Mouse (Mus musculus) lung, postnatal 4 days (tissue): ENCODE measurements around the gene Limd2.

Experiments used
- DNase-seq, 2 experiments: peaks; one replicate each; pipeline ENCODE4 v3.0.0; 2021

Gene Limd2

GRCm38 (mm10) chr11:106124784-106125183, 35.9 kb downstream of the Limd2 start:
- no peak for DNase-seq

DNA sequence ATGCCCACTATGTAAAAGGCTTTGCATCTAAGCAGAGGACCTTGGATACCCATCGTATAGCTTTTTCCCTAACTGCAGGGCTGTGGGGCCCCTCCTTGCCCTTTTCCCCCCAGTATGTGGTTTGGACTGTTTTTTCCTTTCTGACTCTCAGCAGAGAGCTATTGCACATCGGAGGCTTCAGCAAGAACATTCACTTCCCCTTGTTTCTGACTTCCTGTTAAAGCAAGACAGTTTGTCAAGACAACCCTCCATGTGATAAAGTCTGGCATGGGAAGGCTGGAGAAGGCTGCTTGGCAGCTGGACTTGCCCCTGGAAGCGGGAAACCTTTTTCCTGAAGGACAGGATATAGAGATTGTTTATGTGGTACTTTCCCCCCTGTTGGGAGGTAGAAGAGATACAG, 37.9 kb downstream of the Limd2 start:
- peak; percentile 57 to 59 for DNase-seq

- DNase-seq: no peak
Observed at GRCm38 (mm10) chr11:106122221-106122620, 38.4 kb downstream of the Limd2 start.

DNA sequence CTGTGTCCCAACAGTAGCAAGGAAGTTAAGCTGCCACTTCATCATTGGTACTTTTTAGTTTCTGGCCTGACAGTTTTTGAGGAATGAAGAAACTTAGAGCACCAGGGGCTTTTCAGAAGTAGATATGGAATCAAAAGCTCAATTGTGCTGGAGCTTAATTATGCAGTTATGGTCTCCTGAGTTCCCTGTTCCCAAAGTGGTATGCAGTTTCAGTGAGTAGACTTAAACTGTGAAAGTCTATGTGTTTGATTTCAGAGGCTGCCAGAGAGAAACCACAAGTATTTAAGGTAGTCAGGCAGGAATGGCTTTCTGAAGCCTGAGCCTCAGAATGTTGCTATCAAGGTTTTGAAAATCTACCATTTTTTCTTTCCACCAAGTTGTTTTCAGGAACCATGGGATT, 49.0 kb downstream of the Limd2 start:
- no peak for DNase-seq
